Mouse (Mus musculus) left cerebral cortex, postnatal 14 days (tissue): ENCODE measurements at regions not wholly inside any gene's neighbourhood (a gene's known extent, or its start where the extent isn't known, plus 50 kb on each side); places are given as distances from the start of the nearest gene placed in this dataset.

Experiments used
- DNase-seq, 2 experiments: peaks; one replicate each; pipeline ENCODE4 v3.0.0; 2021 to 2022; ENCODE audit warnings: low spot score in 2 of 2, mixed read lengths in 1 of 2
- intact Hi-C: fragments of 180-260 bp; cut with DNase I; formaldehyde crosslinking; loops from one replicate; pipeline ENCODE4 v1.15.1; 2025

DNA sequence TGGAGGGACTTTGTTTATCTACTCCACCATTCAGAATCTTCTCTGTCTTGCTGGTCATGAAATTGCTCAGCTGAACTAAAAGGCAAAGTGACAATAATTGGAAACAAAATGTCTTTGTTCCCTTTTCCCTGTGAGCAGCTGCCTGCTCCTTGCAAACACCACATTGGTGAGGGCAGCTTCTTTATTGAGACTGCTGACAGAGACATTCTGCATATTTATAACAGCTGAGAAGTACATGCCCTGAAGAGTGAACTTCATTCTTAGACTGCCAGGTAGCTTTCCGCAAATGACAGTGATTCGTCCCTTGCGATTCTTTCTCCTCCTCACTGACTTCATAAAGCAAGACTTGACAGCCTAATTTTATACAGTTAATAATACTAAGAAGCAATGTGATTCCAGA is 237.0 kb downstream of the Cps1 start:
- no peak for DNase-seq
- intact Hi-C loops, result no loop called here

DNA sequence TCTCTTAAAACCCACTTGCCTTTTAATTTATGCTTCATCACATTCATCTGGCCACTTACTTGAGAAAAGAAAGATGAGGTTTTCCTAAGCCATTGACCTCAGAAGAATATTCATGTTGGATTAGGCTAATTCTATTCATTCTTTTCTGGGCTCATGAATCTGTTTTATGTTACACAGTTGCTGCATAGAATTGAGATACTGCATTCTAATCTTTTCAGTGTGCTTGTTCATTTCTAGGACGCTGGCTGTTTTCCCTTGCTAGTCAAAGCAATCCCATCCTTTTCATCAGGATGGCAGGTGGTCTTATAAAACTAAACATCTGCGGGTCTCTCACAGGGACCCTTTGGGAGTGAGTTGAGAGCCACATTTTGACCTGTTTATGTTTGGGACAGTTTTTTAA is 243.2 kb downstream of the Cps1 start:
- no peak for DNase-seq
- intact Hi-C loops, result no loop called here

- intact Hi-C loops, result no loop called here
Measured at GRCm38 (mm10) chr1:67366485-67366884, 243.7 kb downstream of the Cps1 start.

DNA sequence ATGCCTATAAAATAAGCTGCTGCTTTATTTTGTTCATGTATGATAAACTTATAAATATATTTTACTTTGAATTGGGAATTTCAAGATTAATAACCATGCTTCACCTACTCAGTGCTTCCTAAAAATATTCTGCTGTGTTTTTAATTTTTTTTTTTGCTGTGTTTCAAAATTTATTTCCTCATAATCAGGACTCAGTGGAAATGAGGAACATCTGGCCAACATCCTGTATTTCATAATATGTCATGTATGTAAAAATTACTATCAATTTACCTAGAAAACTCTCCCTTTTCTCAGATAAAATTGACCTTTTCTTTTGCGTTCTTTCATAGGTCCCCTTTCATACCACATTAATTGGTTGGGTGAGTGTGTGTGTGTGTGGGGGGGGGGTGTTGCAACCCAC is 259.5 kb downstream of the Cps1 start:
- intact Hi-C loops, result no loop called here

More at GRCm38 (mm10) chr1:67366485-67366884, 243.7 kb downstream of the Cps1 start:
- DNase-seq, result no peak

GRCm38 (mm10) chr1:67385377-67385776 is 262.6 kb downstream of the Cps1 start:
- no peak for DNase-seq
- intact Hi-C loops, result no loop called here

More for the DNA sequence above, 259.5 kb downstream of the Cps1 start:
- no peak for DNase-seq

DNA sequence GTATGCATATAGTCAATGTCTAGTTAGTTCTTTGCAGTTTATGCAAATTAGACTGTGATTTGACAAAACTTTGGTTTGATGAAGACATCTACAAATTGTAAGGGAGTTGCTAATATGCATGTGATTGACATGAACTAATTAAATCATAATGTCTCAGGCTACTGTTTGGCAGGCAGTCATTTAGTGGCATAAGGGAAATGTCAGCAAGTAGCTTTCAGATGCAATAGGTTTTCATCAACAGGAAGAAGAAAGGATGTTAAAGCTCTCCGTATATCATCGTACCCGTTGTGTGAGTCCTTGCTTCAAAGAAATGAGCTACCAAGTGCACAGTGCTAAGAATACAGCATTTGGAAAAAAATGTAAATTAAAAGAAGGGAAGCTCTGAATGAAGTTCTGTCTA is 264.1 kb downstream of the Cps1 start:
- intact Hi-C loops, result no loop called here
- DNase-seq, result no peak

DNA sequence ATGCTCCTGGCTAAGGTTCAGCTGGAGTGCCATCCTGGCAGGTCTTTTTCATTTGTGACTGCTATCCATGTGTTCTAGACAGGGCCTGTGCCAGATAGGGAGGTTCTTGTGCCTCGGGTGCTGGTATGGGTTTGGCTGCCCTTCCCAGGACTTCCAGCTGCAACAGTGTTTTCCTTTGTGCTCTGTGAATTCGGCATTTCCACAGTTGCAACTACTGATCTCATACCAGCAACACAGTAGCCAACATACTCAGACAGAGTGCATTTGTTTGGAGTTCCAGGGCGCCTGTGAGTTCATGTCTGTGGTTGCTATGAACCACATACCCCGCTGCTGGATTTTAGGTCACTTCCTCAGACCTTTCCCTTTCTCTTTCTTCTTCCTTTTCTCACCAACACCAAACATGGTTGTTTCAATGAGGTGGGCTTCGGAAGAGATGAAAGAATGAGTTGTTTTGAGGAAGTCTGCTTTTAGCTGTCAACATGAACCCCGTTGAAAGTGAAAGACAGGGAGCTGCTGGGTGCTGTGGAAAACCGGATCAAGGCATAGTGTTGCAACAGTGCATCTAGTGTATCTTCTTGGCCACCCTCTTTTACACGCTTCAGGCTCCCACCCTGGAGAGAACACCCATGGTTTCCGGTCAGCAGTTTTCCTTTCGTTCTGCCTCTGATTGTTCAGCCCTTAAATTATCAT is 275.1 kb downstream of the Cps1 start:
- peak; percentile 9 to 48 for DNase-seq
- intact Hi-C loops, result no loop called here

DNA sequence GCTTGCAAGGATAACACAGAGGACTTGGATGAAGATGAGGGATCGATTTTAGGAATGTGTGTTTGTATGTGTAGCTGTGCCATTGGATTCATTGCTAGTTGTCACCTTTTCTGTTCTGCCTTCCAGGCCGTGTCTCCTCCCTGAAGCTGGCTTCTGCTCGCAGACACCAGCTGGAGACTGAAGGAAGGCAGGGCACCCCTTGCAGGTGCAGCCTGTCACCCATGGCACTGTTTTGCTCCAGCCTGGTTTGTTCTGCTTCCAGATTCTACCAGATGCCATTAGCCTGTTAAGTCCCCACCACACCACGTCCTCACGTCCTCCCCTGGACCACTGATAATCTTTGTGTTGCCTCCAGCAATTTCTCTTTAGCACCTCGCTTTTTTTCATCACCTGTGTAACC is 286.7 kb downstream of the Cps1 start:
- intact Hi-C loops, result no loop called here
- DNase-seq, result no peak

GRCm38 (mm10) chr1:67417196-67417595 is 294.4 kb downstream of the Cps1 start:
- intact Hi-C loops, result no loop called here
- DNase-seq, result no peak

DNA sequence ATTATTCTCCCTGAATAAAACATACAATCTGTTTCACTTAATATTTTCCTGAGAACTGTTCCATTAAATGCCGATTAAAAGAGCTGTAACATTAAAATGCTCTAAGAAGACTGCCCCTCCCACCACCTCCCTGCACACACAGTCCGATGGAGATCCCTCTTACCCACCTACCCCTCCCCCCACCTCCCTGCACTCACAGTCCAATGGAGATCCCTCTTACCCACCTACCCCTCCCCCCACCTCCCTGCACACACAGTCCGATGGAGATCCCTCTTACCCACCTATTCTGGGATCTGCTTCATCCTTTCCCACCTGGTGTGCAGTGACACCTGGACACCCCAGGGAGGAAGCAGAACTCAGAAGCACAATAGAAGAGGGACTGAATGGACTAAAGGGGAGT is 305.6 kb downstream of the Cps1 start:
- intact Hi-C loops, result no loop called here
- no peak for DNase-seq

GRCm38 (mm10) chr1:67450831-67451230 is 328.0 kb downstream of the Cps1 start:
- DNase-seq, result no peak
- intact Hi-C loops, result no loop called here

DNA sequence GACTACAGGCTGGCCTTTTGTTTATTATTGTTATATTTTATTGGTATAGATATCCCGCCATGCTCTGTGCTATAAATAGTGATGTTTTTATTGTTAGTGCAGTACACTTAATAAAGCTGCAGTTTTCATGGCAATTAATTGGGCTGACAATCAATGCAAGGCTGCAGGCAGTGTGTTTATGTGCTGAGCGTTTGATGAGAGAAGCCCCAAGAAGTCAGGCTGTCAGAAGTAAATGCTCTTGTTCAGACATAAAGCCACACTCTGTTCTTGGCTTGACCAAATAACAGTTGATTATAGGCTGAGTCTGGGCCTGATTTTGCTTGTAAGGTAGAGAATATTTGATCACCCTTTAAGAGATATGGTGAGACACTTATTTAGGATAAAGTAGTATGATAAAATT is 341.4 kb downstream of the Cps1 start:
- DNase-seq, result no peak
- intact Hi-C loops, result no loop called here

DNA sequence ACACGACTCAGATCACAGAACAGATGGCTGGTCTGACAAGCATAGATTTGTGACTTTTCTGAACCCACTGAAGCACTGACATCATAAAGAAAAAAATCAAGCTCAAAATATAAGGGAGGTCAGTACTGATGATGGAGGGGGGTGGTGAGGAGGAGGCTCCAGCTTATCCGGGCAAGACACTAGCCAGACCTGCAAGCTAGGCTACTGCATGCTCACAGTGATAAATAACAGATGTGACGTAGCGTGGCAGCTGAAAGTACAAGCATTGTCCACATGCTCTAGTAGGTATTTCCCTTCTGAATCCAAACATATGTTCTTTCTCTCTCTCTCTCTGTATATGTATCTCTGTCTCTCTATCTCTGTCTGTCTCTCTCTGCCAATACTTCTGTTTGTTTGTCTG is 342.7 kb downstream of the Cps1 start:
- DNase-seq, result no peak
- intact Hi-C loops, result no loop called here

GRCm38 (mm10) chr1:67477006-67477405 is 354.2 kb downstream of the Cps1 start:
- intact Hi-C loops, result no loop called here
- no peak for DNase-seq

DNA sequence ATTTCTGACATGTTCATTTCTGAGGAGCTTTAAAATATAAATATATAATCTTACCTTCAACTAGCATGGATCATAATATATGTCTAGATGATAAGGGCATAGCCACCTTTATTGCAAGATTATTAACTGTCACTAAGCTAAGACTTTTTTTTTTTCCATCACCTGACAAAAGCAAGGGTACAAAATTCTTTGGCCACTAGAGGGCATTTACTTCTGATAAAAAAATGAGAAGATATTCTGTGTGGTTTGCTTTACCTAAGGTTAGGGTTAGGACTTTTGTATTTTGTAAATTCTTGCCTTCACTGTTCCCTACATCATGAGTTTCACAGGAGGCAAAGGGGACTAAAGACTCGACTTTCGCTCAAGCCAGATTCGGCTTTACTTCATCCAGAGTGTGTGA is 355.1 kb downstream of the Cps1 start:
- intact Hi-C loops, result no loop called here
- peak; percentile 15 to 19 for DNase-seq

GRCm38 (mm10) chr1:67481974-67482373 is 359.1 kb downstream of the Cps1 start:
- intact Hi-C loops, result no loop called here
- no peak for DNase-seq

DNA sequence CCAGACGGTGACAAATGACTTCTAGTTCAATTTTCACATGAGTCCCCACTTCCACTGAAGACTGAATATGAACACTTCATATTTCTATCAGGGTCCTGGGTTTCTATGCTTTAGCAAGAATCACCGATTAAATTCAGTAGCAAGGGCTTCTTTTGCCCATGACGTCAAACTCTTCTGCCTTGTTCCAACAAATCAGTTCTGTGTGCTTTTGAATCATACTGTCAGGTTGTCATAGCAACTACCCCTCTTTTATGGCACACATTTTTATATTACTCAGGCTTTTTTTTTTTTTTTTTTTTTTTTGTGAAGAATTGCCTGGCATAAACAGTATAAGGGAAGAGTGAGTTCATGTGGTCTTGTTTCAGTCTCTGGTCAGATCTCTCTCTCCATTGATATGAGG is 381.3 kb downstream of the Cps1 start:
- peak in 1 of 2 experiments; percentile 40 for DNase-seq
- intact Hi-C loops, result no loop called here

DNA sequence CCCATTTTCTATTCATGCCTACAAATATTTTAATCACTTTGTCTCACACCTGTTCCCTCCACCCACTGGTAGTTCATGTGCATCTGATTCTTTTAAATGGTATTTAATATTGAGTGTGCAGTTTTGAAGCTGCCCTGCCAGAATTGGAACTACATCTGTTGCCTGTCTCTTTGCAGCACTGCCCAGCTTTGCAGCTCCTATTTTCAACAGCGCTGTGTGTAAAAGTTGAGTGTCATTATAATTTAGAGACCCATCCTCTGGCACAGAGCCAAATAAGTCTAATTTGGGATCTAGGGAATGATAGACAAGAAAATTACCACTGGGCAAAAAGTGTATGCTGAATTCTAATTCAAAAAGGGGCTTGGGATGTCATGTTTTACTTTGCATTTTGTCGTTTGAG is 382.9 kb downstream of the Cps1 start:
- intact Hi-C loops, result no loop called here
- peak; percentile 20 to 29 for DNase-seq

GRCm38 (mm10) chr1:67518295-67518694 is 395.5 kb downstream of the Cps1 start:
- DNase-seq, result no peak
- intact Hi-C loops, result no loop called here

- intact Hi-C loops, result no loop called here
Measured at GRCm38 (mm10) chr1:67558728-67559127, 435.9 kb downstream of the Cps1 start.

DNA sequence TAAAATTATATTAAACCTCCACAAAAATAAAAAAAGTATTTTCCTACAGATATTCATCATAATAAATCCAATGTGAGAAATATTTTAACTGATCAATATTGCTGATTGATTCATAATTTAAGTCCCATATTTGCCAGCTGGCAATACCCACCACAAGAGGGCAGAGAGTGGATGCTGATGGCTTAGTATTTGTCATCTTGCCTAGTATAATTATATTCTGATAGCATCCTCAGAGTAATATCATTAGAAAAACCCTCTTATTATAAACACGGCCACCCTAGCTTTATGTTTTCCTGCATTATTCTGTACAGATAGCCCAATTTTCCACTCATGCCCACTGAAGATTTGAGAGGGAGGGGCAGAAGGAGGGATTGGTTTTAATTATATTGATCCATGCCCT is 436.4 kb downstream of the Cps1 start:
- peak in 1 of 2 experiments; percentile 9 for DNase-seq

More at GRCm38 (mm10) chr1:67558728-67559127, 435.9 kb downstream of the Cps1 start:
- no peak for DNase-seq

GRCm38 (mm10) chr1:67571616-67572015 is 448.8 kb downstream of the Cps1 start:
- intact Hi-C loops, result no loop called here

More for the DNA sequence above, 436.4 kb downstream of the Cps1 start:
- intact Hi-C loops, result no loop called here

More at GRCm38 (mm10) chr1:67571616-67572015, 448.8 kb downstream of the Cps1 start:
- no peak for DNase-seq
